Mouse (Mus musculus) stomach, postnatal 0 days (tissue): ENCODE measurements at regions not wholly inside any gene's neighbourhood (a gene's known extent, or its start where the extent isn't known, plus 50 kb on each side); places are given as distances from the start of the nearest gene placed in this dataset.

Experiments used
- ATAC-seq: fragments of 200-750 bp; cut with Nextera tagmentation; 2 replicates; pipeline ENCODE4 v1.8.0; 2017; ENCODE audit not compliant: low FRiP score, low TSS enrichment
- DNase-seq: peaks from one replicate; pipeline ENCODE4 v3.0.0-alpha.2; 2016; ENCODE audit warnings: low spot score
- H3K27ac ChIP-seq: fragments of 300-500 bp; sonication (generic); replicated peaks from 2 replicates; pipeline ENCODE4 v1.5.1; 2014; ENCODE audit warnings: mild to moderate bottlenecking, control low read depth
- H3K27me3 ChIP-seq: fragments of 300-500 bp; sonication (generic); 2 replicates; pipeline ENCODE4 v1.6.1; 2014; ENCODE audit warnings: low read length; ENCODE audit not compliant: control insufficient read depth, insufficient read depth
- H3K36me3 ChIP-seq: fragments of 300-500 bp; sonication (generic); 2 replicates; pipeline ENCODE4 v1.6.1; 2014; ENCODE audit warnings: low read length, mixed read lengths; ENCODE audit not compliant: control insufficient read depth, insufficient read depth
- H3K4me1 ChIP-seq: fragments of 300-500 bp; sonication (generic); replicated peaks from 2 replicates; pipeline ENCODE4 v1.6.1; 2014; ENCODE audit warnings: antibody characterized with exemption; ENCODE audit not compliant: control insufficient read depth, insufficient read depth
- H3K4me2 ChIP-seq: fragments of 300-500 bp; sonication (generic); replicated peaks from 2 replicates; pipeline ENCODE4 v1.6.1; 2014; ENCODE audit warnings: low read depth, mild to moderate bottlenecking, control low read depth, moderate library complexity
- H3K4me3 ChIP-seq: fragments of 300-500 bp; sonication (generic); 2 replicates; pipeline ENCODE4 v1.5.1; 2014; ENCODE audit warnings: low read depth, low read length, control low read depth
- H3K9ac ChIP-seq: fragments of 300-500 bp; sonication (generic); 2 replicates; pipeline ENCODE4 v1.6.1; 2014; ENCODE audit warnings: mild to moderate bottlenecking, low read length, control low read depth, mixed read lengths
- H3K9me3 ChIP-seq: fragments of 300-500 bp; sonication (generic); 2 replicates; pipeline ENCODE4 v1.6.1; 2016; ENCODE audit warnings: low read length; ENCODE audit not compliant: control insufficient read depth
- CTCF ChIP-seq: IDR thresholded peaks from 2 replicates; pipeline ENCODE4 v1.5.1; 2016; ENCODE audit warnings: antibody characterized with exemption, low read depth, mild to moderate bottlenecking, moderate library complexity
- EP300 ChIP-seq: optimal IDR thresholded peaks from 2 replicates; pipeline ENCODE3; 2016; ENCODE audit warnings: antibody characterized with exemption
- WGBS: fragments of 180-500 bp; shearing (Covaris S2); extraction: QIAGEN DNeasy Blood & Tissue Kit; methylation state at CpG from one replicate; pipeline ENCODE4 v1.1.7; 2014; 5-methylcytosine and 5-hydroxymethylcytosine counted together

DNA sequence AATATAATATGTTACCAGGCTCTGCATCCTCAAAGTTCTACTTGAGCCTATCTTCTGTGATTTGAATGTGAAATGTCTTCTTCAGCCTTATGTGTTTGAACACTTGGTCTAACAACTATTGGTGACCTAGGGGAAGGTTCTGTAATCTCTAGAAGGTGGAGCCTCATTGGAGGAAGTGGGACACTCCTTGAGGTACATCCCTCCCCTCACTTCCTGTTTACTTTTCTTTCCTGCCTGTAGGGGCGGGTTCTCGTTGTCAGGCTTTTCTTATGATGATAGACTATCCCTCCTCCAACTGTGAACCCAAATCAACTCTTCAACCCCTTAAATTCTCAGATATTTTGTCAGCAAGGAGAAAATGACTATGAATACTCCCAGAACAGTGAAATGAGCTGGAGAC, 448.8 kb upstream of the Nrp1 start:
- H3K4me1 ChIP-seq = no peaks in the 10 kb centered on the region
- H3K4me3 ChIP-seq = no peak overlapping the region
- DNase-seq (no peak), ATAC-seq (no peak)
- TF ChIP-seq EP300 = no peak
- no peak for TF ChIP-seq CTCF
- H3K27me3 ChIP-seq = no peaks in the 10 kb centered on the region
- WGBS = 73% methylated on average over 2 of the region's 2 CpGs
- no peaks in the 10 kb centered on the region for H3K9me3 ChIP-seq
- no peak overlapping the region for H3K9ac ChIP-seq
- no peaks in the 10 kb centered on the region for H3K36me3 ChIP-seq
- H3K27ac ChIP-seq = no peak overlapping the region
- H3K4me2 ChIP-seq = no peak overlapping the region

DNA sequence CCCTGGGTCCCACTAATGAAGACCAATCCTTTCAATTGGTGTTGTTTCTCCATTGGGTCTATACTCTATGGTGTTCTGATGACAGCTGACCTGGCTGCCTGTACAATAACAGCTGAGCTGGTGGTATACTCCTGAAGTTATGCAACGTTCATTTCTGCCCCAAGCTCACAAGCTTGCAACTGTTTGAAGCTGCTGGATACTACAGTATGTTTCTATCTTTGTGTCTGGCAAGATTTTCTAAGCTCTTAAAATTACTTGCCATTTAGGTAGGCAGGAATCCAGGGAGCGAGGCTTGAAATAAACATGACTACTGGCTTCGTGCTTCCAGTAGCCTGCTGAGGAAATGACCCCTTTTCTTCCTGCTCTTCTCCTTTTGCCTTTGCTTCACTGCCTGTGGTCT, 444.3 kb upstream of the Nrp1 start:
- Histone ChIP-seq H3K27ac (no peak overlapping the region), H3K9me3 (no peaks in the 10 kb centered on the region), H3K4me3 (no peak overlapping the region), H3K27me3 (no peaks in the 10 kb centered on the region), H3K36me3 (no peaks in the 10 kb centered on the region), H3K9ac (no peak overlapping the region), H3K4me1 (no peaks in the 10 kb centered on the region), H3K4me2 (no peak overlapping the region)
- DNase-seq = no peak
- TF ChIP-seq EP300 = no peak
- TF ChIP-seq CTCF = no peak
- no peak for ATAC-seq
- WGBS = 52% methylated on average over 3 of the region's 3 CpGs

DNA sequence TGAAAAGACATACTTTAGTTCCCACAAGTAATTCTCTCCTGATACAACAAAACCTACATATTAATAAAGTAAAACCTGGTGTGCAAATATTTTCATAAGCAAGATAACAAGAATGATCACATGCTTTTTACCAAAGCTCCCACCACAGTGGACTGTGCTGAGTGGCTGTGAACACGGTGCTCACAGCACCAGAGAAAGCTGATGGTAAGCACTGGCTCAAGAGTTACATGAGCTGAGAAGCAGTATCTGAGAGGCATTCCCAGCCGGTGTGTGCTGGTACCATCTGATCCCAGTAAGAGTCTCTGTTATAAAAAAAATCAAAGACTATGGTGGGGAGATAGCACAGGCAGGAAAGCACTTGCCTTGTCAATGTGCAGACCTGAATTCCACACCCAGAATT, 443.5 kb upstream of the Nrp1 start:
- no peak overlapping the region for H3K4me3 ChIP-seq
- TF ChIP-seq CTCF (no peak), EP300 (no peak)
- ATAC-seq = no peak
- no peaks in the 10 kb centered on the region for H3K4me1 ChIP-seq
- no peak overlapping the region for H3K27ac ChIP-seq
- H3K4me2 ChIP-seq = no peak overlapping the region
- H3K9me3 ChIP-seq = no peaks in the 10 kb centered on the region
- WGBS = 39% methylated on average over 2 of the region's 2 CpGs
- H3K36me3 ChIP-seq = no peaks in the 10 kb centered on the region
- DNase-seq = no peak
- no peak overlapping the region for H3K9ac ChIP-seq
- H3K27me3 ChIP-seq = no peaks in the 10 kb centered on the region

DNA sequence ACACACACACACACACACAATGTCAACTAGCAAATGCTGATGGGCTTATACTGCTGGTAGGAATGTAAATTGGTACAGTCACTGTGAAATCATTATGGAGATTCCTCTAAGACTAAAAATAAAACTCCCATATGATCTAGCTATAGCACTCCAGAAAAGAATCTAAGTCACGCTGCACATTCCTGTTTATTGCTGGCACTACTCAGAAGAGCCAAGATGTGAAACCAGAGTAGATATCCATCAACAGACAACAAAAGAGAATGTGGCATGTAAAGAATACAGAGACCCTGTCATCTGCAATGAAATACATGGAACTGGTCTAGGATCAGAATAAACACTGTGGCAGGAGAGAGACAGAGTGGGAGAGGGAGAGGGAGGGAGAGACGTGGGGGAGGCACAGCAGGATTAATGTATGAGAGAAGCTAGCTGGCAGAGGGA, 442.8 kb upstream of the Nrp1 start:
- H3K9me3 ChIP-seq = no peaks in the 10 kb centered on the region
- WGBS = 22% methylated on average over 2 of the region's 2 CpGs
- DNase-seq (no peak), ATAC-seq (no peak)
- no peaks in the 10 kb centered on the region for H3K36me3 ChIP-seq
- no peak overlapping the region for H3K27ac ChIP-seq
- no peak overlapping the region for H3K4me3 ChIP-seq
- no peaks in the 10 kb centered on the region for H3K4me1 ChIP-seq
- no peak for TF ChIP-seq CTCF
- no peak for TF ChIP-seq EP300
- no peaks in the 10 kb centered on the region for H3K27me3 ChIP-seq
- H3K9ac ChIP-seq = no peak overlapping the region
- H3K4me2 ChIP-seq = no peak overlapping the region

DNA sequence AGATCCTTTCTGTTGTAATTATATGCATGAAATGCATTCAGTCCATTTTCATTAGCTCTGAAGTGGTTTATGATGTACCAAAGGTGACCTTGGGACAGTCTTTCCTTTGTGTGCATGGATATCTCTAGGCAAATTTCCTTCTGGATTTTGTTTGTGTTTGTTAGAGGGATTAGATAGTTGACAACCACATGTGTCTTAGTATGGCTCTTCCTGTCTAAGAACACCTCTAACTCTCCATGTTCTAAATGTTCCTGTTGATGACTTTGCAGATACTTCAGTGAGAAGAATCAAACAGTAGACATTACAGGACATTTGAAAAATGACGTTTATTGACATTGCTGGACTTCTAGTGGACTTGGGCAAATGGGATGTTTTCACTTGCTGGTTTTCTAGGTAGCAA, 436.5 kb upstream of the Nrp1 start:
- Histone ChIP-seq H3K36me3 (no peaks in the 10 kb centered on the region), H3K27me3 (no peaks in the 10 kb centered on the region), H3K9me3 (no peaks in the 10 kb centered on the region), H3K27ac (no peak overlapping the region), H3K4me3 (no peak overlapping the region), H3K4me1 (no peaks in the 10 kb centered on the region), H3K4me2 (no peak overlapping the region), H3K9ac (no peak overlapping the region)
- no peak for DNase-seq
- no peak for ATAC-seq
- 88% methylated on average over 1 of the region's 1 CpGs for WGBS
- TF ChIP-seq CTCF = no peak
- no peak for TF ChIP-seq EP300

DNA sequence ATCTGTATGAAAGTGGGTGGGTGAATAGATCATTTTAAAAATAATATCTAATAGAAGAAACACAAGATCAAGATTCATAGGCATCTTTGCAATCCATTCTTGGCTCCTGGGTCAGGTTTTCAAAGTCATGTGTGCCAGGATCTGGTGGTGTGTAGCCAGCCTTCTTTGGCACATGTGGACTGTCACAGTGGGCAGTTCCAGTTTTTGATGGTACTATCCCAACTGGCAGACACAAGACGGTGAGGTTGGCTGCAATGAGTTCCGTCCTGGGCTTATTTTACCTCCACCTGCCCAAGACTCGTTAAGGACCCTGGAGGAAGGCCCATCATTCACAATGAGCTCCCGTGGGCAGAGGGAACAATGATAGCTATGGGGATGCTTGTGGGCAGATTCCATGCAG, 435.1 kb upstream of the Nrp1 start:
- ATAC-seq = no peak
- TF ChIP-seq CTCF (no peak), EP300 (no peak)
- 84% methylated on average over 4 of the region's 4 CpGs for WGBS

More for the DNA sequence above, 435.1 kb upstream of the Nrp1 start:
- Histone ChIP-seq H3K4me2 (no peak overlapping the region), H3K36me3 (no peaks in the 10 kb centered on the region), H3K9me3 (no peaks in the 10 kb centered on the region), H3K27ac (no peak overlapping the region), H3K9ac (no peak overlapping the region), H3K27me3 (no peaks in the 10 kb centered on the region), H3K4me1 (no peaks in the 10 kb centered on the region), H3K4me3 (no peak overlapping the region)
- DNase-seq = no peak
